Mouse (Mus musculus): ENCODE results near the gene Tnfrsf13b. TPM values are rescaled to one million over a fixed set of nuclear protein-coding genes. Genes with fewer than 3 reads are reported as not detected.

The Tnfrsf13b gene
- total and polyA plus RNA-seq, 2 experiments from 2014 or later = 1.4 to 1.6 TPM

DNA sequence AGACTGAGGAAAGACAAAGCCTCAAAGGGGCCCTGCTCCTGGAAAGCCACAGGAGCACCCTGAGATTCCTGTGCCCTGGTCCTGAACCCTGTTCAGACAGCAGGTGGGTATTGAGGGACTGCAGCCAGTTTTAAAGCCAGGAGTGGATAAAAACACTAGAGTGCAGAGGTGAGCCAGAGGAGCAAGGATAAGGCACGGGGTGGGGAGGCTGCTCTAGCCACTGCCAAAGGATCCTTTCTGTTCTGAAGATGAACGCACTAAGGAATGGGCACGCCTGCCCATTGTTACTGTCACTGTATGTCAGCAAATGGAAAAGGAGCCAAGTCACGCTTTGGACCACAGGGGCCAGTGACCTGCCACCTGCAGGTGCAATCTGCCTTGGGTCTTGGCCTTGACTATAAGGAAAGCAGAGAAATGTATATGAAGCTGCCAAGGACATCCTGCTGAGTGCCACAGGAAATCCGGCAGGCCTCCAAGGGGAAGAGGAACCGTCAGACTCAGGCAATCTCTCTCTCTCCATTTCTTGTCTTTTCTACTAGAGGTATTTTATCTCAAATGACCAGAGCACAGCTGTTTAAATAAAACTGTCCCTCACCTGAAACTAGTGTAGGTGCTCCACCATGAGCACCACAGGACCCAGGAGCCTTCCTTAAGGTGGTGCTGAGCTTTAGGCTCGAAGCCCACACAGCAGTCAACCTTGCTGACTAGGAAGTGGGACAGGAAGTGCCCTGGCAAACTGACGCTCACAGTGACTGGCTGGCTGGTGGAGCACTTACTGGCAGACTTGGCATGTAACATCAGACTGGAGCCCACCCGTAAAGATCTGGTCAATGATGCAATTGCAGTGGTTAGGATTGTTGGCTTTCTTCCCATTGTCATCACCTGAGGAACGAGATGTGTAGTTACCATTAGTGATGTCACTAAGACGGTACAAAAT, 33.5 kb downstream of the Tnfrsf13b start:
- no peak overlapping the region for H3K9ac ChIP-seq (replicated peaks; ENCODE audit: low read length, poor library complexity, severe bottlenecking)
- TF ChIP-seq CTCF (IDR thresholded peaks at IDR 0.05) = no peak
- ATAC-seq (ENCODE audit: low FRiP score) (no peak), DNase-seq (ENCODE audit: low spot score) (no peak)
- H3K27ac ChIP-seq (ENCODE audit: low read depth, low read length) = no peak overlapping the region
- no peaks in the 10 kb centered on the region for H3K9me3 ChIP-seq (ENCODE audit: low read length)
- H3K4me2 ChIP-seq (ENCODE audit: low read depth, low read length, poor library complexity, severe bottlenecking) = no peak overlapping the region
- 82% methylated on average over 11 of the region's 11 CpGs for WGBS
- peaks cover 98% of the 10 kb centered on the region for H3K36me3 ChIP-seq (ENCODE audit: insufficient read depth, low read length)
- no peaks in the 10 kb centered on the region for H3K4me1 ChIP-seq (ENCODE audit: insufficient read depth, low read length)
- H3K4me3 ChIP-seq (ENCODE audit: low read depth, low read length) = no peak overlapping the region
- no peaks in the 10 kb centered on the region for H3K27me3 ChIP-seq (ENCODE audit: insufficient read depth, low read length)

DNA sequence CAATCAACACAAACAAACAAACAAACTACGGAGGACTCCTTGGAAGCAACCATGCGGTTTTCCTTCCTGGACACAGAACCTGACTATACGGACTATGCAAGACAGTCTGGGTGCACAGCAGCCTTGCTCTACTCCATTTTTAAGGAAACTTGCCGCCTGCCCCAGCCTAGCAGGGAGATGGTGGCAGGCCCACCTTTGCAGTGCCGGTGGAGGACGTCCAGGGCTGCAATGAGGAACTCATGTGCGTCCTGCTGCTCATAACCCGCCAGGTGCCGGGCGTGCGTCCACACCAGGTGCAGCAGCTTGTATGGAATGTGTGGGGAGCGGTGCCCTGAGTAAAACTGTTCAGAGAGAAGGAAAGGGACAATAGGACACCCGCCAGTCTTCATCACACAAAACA, 34.6 kb downstream of the Tnfrsf13b start:
- Histone ChIP-seq H3K4me2 (ENCODE audit: low read depth, low read length, poor library complexity, severe bottlenecking) (no peak overlapping the region), H3K9ac (replicated peaks; ENCODE audit: low read length, poor library complexity, severe bottlenecking) (no peak overlapping the region), H3K36me3 (ENCODE audit: insufficient read depth, low read length) (peaks cover 98% of the 10 kb centered on the region), H3K4me1 (ENCODE audit: insufficient read depth, low read length) (no peaks in the 10 kb centered on the region), H3K27me3 (ENCODE audit: insufficient read depth, low read length) (no peaks in the 10 kb centered on the region), H3K27ac (ENCODE audit: low read depth, low read length) (no peak overlapping the region), H3K9me3 (ENCODE audit: low read length) (no peaks in the 10 kb centered on the region), H3K4me3 (ENCODE audit: low read depth, low read length) (no peak overlapping the region)
- no peak for TF ChIP-seq CTCF (IDR thresholded peaks at IDR 0.05)
- ATAC-seq (ENCODE audit: low FRiP score) = no peak
- 94% methylated on average over 13 of the region's 13 CpGs for WGBS
- DNase-seq (ENCODE audit: low spot score) = no peak

DNA sequence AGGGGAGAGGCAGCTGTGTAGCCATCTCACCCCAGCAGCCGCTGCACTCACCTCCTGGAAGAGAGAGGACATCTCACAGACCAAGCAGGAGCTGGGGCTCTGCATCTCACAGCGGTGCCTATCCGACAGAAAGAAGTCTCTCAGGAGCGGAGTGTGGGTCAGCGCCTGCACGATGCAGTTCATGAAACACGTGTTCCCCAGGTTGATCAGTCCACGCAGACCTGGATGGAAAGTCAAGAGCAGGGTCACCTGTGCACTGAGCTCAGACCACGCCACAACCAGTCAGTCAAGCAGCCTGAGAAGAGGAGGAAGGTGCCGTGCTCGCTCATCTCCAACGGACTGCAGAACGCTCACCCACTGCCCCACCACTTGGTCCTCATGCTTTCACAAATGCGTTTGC, 36.2 kb downstream of the Tnfrsf13b start:
- no peak overlapping the region for H3K9ac ChIP-seq (replicated peaks; ENCODE audit: low read length, poor library complexity, severe bottlenecking)
- no peaks in the 10 kb centered on the region for H3K9me3 ChIP-seq (ENCODE audit: low read length)
- H3K27me3 ChIP-seq (ENCODE audit: insufficient read depth, low read length) = no peaks in the 10 kb centered on the region
- TF ChIP-seq CTCF (IDR thresholded peaks at IDR 0.05) = no peak
- ATAC-seq (ENCODE audit: low FRiP score) (no peak), DNase-seq (ENCODE audit: low spot score) (no peak)
- H3K27ac ChIP-seq (ENCODE audit: low read depth, low read length) = no peak overlapping the region
- WGBS = 96% methylated on average over 14 of the region's 14 CpGs
- no peak overlapping the region for H3K4me3 ChIP-seq (ENCODE audit: low read depth, low read length)
- H3K4me1 ChIP-seq (ENCODE audit: insufficient read depth, low read length) = no peaks in the 10 kb centered on the region
- no peak overlapping the region for H3K4me2 ChIP-seq (ENCODE audit: low read depth, low read length, poor library complexity, severe bottlenecking)
- peaks cover 96% of the 10 kb centered on the region for H3K36me3 ChIP-seq (ENCODE audit: insufficient read depth, low read length)

DNA sequence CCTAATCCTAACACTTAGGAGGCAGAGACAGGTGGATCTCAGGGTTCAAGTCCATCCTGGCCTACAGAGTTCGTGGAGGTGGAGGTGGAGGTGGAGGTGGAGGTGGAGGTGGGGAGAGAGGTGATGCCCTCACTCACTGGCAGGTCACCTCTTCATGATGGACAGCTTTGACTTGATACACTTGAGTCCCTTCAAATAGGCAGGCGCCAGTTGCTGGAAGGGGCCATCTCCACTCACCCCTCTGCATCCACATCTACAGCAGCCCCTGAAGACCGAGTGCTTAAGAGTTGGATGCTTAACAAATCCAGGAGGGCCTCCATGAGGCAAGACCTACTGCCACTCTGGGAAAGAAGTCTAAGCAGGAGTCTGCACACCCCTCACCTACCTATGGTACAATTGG, 36.8 kb downstream of the Tnfrsf13b start:
- no peak overlapping the region for H3K9ac ChIP-seq (replicated peaks; ENCODE audit: low read length, poor library complexity, severe bottlenecking)
- DNase-seq (ENCODE audit: low spot score) (no peak), ATAC-seq (ENCODE audit: low FRiP score) (no peak)
- H3K4me2 ChIP-seq (ENCODE audit: low read depth, low read length, poor library complexity, severe bottlenecking) = no peak overlapping the region
- peaks cover 95% of the 10 kb centered on the region for H3K36me3 ChIP-seq (ENCODE audit: insufficient read depth, low read length)
- no peak for TF ChIP-seq CTCF (IDR thresholded peaks at IDR 0.05)
- H3K27me3 ChIP-seq (ENCODE audit: insufficient read depth, low read length) = no peaks in the 10 kb centered on the region
- H3K4me3 ChIP-seq (ENCODE audit: low read depth, low read length) = no peak overlapping the region
- H3K4me1 ChIP-seq (ENCODE audit: insufficient read depth, low read length) = no peaks in the 10 kb centered on the region
- H3K9me3 ChIP-seq (ENCODE audit: low read length) = no peaks in the 10 kb centered on the region
- H3K27ac ChIP-seq (ENCODE audit: low read depth, low read length) = no peak overlapping the region
- 97% methylated on average over 3 of the region's 3 CpGs for WGBS

DNA sequence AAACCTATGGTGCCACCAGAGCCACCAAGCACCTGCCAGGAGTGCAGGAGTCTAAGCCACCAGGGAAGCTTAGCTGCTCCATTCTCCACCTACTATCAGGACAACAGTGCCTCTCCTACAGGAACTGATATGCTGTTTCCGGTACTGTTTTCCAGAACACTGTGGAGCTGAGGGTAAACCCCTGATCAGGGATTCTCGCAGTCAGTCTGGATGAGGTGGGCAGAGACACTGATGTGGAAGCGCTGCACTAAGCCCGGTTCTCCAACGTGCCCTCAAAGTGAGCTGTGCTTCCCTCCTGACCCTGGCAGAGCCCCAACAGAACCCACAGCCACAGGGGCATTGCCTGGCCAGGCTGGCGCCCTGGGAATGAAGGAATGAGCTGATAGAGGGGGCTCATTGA, 37.8 kb downstream of the Tnfrsf13b start:
- 94% methylated on average over 6 of the region's 6 CpGs for WGBS
- no peak for DNase-seq (ENCODE audit: low spot score)
- TF ChIP-seq CTCF (IDR thresholded peaks at IDR 0.05) = no peak

DNA sequence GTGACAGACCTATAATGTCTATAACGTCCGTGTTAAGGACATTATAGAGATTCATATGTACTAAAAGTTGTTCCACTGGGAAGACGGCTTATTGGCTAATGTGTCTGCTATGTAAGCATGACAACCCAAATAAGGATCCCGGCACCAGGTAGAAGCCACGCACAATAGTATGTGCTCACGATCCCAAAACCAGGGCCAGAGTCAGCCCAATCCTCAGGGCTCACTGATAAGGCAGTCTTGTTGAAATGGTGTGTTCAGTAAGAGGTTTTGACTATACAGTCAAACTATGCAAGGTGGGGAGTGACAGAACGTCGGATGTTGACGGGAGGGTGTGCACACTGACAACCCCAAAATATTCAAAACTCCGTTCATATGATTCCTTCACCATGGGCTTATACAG, 38.3 kb downstream of the Tnfrsf13b start:
- no peaks in the 10 kb centered on the region for H3K9me3 ChIP-seq (ENCODE audit: low read length)
- H3K4me1 ChIP-seq (ENCODE audit: insufficient read depth, low read length) = peaks cover 5% of the 10 kb centered on the region; the same call in 1 of the 2 replicates
- H3K27ac ChIP-seq (ENCODE audit: low read depth, low read length) = no peak overlapping the region
- no peak overlapping the region for H3K4me2 ChIP-seq (ENCODE audit: low read depth, low read length, poor library complexity, severe bottlenecking)
- peaks cover 80% of the 10 kb centered on the region for H3K36me3 ChIP-seq (ENCODE audit: insufficient read depth, low read length)
- H3K9ac ChIP-seq (replicated peaks; ENCODE audit: low read length, poor library complexity, severe bottlenecking) = no peak overlapping the region
- H3K4me3 ChIP-seq (ENCODE audit: low read depth, low read length) = no peak overlapping the region
- 96% methylated on average over 10 of the region's 10 CpGs for WGBS
- no peak for TF ChIP-seq CTCF (IDR thresholded peaks at IDR 0.05)
- H3K27me3 ChIP-seq (ENCODE audit: insufficient read depth, low read length) = no peaks in the 10 kb centered on the region
- ATAC-seq (ENCODE audit: low FRiP score) = no peak
- no peak for DNase-seq (ENCODE audit: low spot score)

More for the DNA sequence above, 37.8 kb downstream of the Tnfrsf13b start:
- Histone ChIP-seq H3K27ac (ENCODE audit: low read depth, low read length) (no peak overlapping the region), H3K4me2 (ENCODE audit: low read depth, low read length, poor library complexity, severe bottlenecking) (no peak overlapping the region), H3K9ac (replicated peaks; ENCODE audit: low read length, poor library complexity, severe bottlenecking) (no peak overlapping the region), H3K4me1 (ENCODE audit: insufficient read depth, low read length) (peaks cover 4% of the 10 kb centered on the region; the same call in 1 of the 2 replicates), H3K9me3 (ENCODE audit: low read length) (no peaks in the 10 kb centered on the region), H3K27me3 (ENCODE audit: insufficient read depth, low read length) (no peaks in the 10 kb centered on the region), H3K36me3 (ENCODE audit: insufficient read depth, low read length) (peaks cover 85% of the 10 kb centered on the region), H3K4me3 (ENCODE audit: low read depth, low read length) (no peak overlapping the region)
- no peak for ATAC-seq (ENCODE audit: low FRiP score)
